Mouse (Mus musculus) lung, adult 2 months (tissue): ENCODE data around the gene Gpr37l1. TPM values are rescaled to one million over a fixed set of nuclear protein-coding genes. Genes with fewer than 3 reads are reported as not detected.

ENCODE experiments used
- DNase-seq: peaks from one replicate; pipeline ENCODE4 v3.0.0; 2022
- H3K4me1 ChIP-seq: fragments of 200-500 bp; 2 replicates; pipeline ENCODE4 v1.6.1; 2011; ENCODE audit warnings: low read length; ENCODE audit not compliant: control insufficient read depth, insufficient read depth
- H3K4me3 ChIP-seq: fragments of 200-500 bp; replicated peaks from 2 replicates; pipeline ENCODE3; 2011; ENCODE audit warnings: low read depth, mild to moderate bottlenecking, control low read depth, low read length; ENCODE audit errors: extremely low read depth
- CTCF ChIP-seq: fragments of 200-500 bp; IDR thresholded peaks from 2 replicates; pipeline ENCODE4 v1.5.1; 2011; ENCODE audit warnings: mild to moderate bottlenecking, low read length, control low read depth; ENCODE audit not compliant: insufficient read depth
- POLR2A ChIP-seq: fragments of 200-500 bp; IDR thresholded peaks from 2 replicates; pipeline ENCODE4 v1.6.1; 2011; ENCODE audit warnings: low read depth, mild to moderate bottlenecking, control low read depth, low read length, borderline replicate concordance; ENCODE audit errors: extremely low read depth
- WGBS: fragments of 180-500 bp; shearing (Covaris S2); methylation state at CpG from one replicate; pipeline ENCODE4 v1.1.7; 2018; 5-methylcytosine and 5-hydroxymethylcytosine counted together
- polyA plus RNA-seq: library from polyadenylated mRNA; depleted of rRNA; stranded (reverse); fragments of >200 nt; gene quantifications from 2 replicates; pipeline ENCODE4 v1.2.3, GENCODE M21; 2012

The Gpr37l1 gene
- polyA plus RNA-seq, 1 experiment, result 2.0 TPM

DNA sequence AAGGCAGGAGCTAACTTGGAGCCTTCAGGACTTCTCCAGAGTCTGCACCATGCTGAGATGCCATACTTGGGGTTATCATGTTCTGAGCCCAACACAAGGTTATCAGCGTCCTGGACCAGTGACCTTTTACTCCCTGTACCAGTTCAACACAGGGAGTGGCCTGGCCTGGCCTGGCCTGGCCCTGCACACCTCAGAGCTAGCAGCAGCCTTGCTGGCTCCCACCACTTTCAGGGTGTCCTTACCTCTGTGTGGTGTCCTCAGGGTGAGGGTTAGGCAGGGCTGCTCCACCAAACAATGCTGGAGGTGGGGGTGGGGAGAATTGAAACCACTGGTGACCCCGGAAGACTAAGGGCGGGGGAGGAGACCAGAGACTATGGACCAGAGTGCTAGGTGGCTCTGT is 15.5 kb upstream of the Gpr37l1 start:
- no peak for DNase-seq
- TF ChIP-seq POLR2A (no peak), CTCF (no peak)
- 57% methylated on average over 3 of the region's 3 CpGs for WGBS
- Histone ChIP-seq H3K4me1 (no peaks in the 10 kb centered on the region), H3K4me3 (no peak overlapping the region)

DNA sequence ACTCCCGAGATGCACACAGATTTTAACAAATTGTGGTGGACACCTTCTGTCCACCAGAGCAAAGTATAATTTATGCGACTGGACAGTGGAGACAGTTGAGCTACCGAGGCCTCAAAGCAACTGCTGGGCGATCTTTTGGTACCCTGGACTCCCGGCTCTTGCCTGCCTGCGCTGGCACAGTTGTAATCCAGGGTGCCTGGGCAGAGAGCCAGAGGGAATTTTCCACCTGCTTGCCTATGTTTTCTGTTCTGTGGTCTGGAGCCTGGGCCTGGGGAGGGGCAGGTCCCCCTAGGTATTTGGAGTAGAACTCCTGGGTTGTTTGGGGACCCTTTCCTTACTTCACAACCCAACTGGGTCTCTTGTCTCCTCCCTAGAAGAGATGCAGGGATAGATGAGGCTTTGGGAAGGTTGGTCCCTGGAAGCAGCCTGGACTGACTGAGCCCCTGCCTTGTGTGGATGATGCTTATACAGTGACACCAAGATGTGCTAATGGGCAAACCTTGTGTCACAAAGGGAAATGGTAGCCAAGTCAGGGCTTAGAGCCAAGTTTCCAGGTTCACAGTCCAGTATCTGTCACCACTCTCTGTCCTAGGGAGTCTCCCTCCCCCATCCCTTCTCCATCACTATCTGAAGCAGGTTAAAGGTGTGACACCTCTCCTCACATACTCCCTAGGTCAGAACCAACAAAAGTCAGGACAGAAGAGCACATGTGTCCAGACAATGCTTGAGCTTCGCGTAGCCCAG is 14.6 kb upstream of the Gpr37l1 start:
- H3K4me3 ChIP-seq, result no peak overlapping the region
- DNase-seq, result no peak
- no peaks in the 10 kb centered on the region for H3K4me1 ChIP-seq
- TF ChIP-seq POLR2A (no peak), CTCF (no peak)
- WGBS, result 73% methylated on average over 8 of the region's 8 CpGs

DNA sequence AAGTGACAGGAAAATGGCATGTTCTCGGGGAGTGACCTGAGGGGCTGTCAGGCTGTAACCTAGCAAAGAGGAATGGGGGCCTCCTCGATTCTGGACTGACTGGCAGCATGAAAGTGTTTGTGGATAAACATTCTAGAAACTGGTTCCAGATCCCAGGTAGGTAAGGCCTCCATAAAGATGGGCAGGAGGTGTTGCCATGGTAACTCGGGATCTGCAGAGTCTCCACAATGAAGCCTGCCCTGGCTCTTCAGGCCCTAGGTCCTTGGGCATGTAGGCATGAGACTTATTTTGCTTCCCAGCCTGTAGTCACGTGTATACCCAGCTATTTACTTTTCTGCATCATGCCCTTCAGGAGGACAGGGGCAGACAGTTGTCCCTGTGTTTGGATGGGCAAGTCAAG is 13.8 kb upstream of the Gpr37l1 start:
- H3K4me1 ChIP-seq, result no peaks in the 10 kb centered on the region
- no peak overlapping the region for H3K4me3 ChIP-seq
- TF ChIP-seq CTCF, result no peak
- TF ChIP-seq POLR2A, result no peak
- DNase-seq, result no peak
- WGBS, result 76% methylated on average over 4 of the region's 4 CpGs

DNA sequence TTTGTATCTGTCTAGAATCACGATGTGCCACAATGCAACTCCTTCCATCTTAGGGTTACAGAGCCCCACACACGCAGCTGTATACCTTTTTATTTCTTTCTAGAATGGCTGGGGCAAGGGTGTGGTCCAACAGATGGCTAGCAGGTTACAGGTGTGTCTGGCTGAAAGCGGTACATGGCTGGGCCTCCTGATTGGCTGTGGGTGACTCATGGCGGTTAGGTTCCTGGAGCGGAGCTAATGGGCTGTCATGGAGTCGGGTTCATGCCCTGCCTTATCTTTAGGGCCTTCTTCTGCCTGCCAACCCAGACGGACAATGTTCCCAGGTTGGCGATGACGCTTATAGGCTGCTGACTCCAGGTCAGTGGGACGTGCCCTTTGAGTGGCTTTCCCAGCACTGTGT is 13.3 kb upstream of the Gpr37l1 start:
- no peak overlapping the region for H3K4me3 ChIP-seq
- no peaks in the 10 kb centered on the region for H3K4me1 ChIP-seq
- WGBS, result 70% methylated on average over 10 of the region's 10 CpGs
- TF ChIP-seq CTCF (no peak), POLR2A (no peak)
- no peak for DNase-seq

DNA sequence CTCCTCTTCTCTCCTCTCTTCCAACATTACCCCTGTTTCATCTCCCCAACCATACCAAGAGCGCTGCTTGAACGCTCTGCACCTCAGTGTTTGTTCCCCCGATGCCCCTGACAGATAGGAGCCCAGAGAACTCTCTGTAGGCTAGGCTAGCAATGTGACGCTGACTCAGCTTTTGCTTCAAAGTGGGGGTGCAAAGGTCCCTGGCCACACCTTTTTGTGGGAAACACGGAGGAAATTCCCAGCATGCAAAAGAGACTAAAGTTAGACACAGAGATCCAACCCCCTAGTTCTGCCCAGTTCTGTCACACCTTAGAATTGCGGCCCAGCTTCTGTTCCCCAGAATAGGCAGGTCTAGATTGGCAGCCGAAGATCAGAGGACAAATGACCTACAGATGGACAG is 11.4 kb upstream of the Gpr37l1 start:
- Histone ChIP-seq H3K4me1 (no peaks in the 10 kb centered on the region), H3K4me3 (no peak overlapping the region)
- DNase-seq, result no peak
- 84% methylated on average over 7 of the region's 7 CpGs for WGBS
- TF ChIP-seq CTCF (no peak), POLR2A (no peak)

DNA sequence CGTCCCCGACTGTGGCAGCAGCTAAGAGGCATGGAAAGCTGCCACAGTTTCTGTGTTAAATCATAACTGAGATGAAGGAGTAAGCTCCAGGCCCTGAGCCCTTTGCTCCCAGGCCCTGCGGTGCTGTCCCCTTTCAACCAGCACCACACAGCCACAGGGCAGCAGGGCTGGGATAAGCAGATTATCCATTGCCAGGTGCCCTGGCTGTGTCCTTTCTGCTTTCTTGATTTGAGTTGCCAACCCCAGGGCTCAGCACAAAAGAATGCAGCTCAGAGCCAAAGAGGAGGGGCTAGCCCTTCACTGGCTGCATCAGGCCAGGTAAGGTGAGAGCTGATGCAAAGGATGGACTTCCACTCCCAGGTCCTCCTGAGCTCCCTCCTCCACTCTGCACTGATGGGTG is 10.2 kb upstream of the Gpr37l1 start:
- WGBS, result 79% methylated on average over 3 of the region's 3 CpGs
- Histone ChIP-seq H3K4me3 (no peak overlapping the region), H3K4me1 (no peaks in the 10 kb centered on the region)
- DNase-seq, result no peak
- TF ChIP-seq POLR2A, result no peak
- no peak for TF ChIP-seq CTCF

DNA sequence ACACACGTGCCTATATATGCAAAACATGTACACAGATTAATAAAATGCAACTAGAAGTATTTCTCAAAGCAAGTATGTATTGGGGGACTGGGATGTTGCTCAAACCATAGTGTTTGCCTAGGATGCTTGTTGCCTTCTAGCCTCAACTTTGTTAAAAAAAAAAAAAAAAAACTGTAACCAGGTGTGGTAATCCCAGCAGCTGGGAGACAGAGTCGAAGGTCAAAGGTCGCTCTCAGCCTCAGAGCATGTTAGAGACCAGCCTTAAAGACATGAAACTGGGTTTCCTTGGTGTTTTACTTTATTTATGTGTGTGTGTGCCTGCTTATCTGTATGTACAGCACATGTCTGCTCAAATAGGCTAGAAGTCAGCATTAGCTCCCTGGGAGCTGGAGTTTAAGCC is 7.7 kb upstream of the Gpr37l1 start:
- Histone ChIP-seq H3K4me1 (0 out of 2 replicates have a peak, but pooled peaks cover 2% of the 10 kb centered on the region), H3K4me3 (no peak overlapping the region)
- no peak for TF ChIP-seq POLR2A
- no peak for TF ChIP-seq CTCF
- 69% methylated on average over 3 of the region's 3 CpGs for WGBS
- DNase-seq, result no peak

DNA sequence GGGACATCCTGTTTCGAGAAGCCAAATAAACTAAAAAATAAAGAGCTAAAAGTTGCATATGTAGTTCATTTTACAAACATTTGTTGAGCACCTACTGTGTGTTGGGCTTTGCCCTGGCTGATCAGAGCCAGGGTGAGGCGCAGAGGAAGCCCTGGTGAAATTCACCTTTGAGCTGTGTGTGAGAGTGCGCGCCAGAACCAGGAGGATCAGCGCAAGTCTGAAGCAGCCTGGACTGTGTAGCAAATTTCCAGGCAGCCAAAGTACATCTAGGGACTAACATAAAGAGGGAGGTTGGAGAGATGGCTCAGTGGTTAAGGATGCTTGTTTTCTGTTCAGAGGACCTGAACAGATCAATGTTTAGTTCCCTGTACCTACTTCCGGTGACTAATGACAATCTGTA is 5.8 kb upstream of the Gpr37l1 start:
- 92% methylated on average over 6 of the region's 6 CpGs for WGBS
- Histone ChIP-seq H3K4me1 (0 out of 2 replicates have a peak, but pooled peaks cover 2% of the 10 kb centered on the region), H3K4me3 (no peak overlapping the region)
- DNase-seq, result no peak
- no peak for TF ChIP-seq POLR2A
- no peak for TF ChIP-seq CTCF

DNA sequence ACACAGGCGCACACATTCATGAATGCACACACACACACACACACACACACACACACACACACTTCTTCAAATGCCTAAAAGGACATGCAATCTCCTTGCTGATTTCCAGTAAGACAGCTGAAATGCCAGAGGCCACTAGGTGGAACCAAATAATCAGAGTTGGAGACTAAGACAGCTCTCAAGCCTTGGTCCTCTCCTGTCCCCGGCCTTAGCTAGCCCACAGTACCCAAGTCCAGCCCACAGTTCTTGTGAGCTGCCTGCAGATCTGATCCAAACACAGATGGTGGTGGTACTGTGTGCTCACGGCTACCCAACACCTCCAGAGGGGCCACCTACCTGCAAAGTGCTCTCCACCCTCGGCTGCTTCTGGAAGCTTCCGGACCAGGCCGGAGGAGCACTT is 4.5 kb upstream of the Gpr37l1 start:
- WGBS, result 50% methylated on average over 6 of the region's 6 CpGs
- no peak for TF ChIP-seq POLR2A
- peak; percentile 59; the same call in 1 of the 2 replicates for TF ChIP-seq CTCF
- Histone ChIP-seq H3K4me3 (no peak overlapping the region), H3K4me1 (0 out of 2 replicates have a peak, but pooled peaks cover 2% of the 10 kb centered on the region)
- DNase-seq, result no peak

DNA sequence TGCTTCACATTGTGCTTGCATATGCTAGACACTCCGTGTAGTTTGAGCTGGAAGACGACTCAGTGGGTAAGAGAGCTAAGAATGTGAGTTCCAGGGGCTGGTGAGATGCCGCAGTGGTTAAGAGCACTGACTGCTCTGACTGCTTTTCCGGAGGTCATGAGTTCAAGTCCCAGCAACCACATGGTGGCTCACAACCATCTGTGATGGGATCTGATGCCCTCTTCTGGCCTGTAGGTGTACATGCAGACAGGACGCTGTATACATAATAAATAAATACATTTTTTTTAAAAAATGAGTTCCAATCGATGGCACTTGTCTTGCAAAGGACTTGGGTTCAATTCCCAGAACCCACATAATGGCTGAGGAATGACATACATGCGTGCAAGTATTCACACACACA is 3.7 kb upstream of the Gpr37l1 start:
- H3K4me3 ChIP-seq, result no peak overlapping the region
- DNase-seq, result no peak
- H3K4me1 ChIP-seq, result 0 out of 2 replicates have a peak, but pooled peaks cover 2% of the 10 kb centered on the region
- no peak for TF ChIP-seq CTCF
- no peak for TF ChIP-seq POLR2A
- 78% methylated on average over 7 of the region's 7 CpGs for WGBS
